Mouse (Mus musculus) bone marrow macrophage, adult 2 months (primary cell): Measurements from ENCODE around the gene Slc7a8.

Experiments used
- CTCF ChIP-seq: IDR thresholded peaks from 2 replicates; pipeline ENCODE4 v1.5.1; 2012; ENCODE audit warnings: low read depth, mild to moderate bottlenecking, low read length, moderate library complexity
- POLR2A ChIP-seq: IDR thresholded peaks from 2 replicates; pipeline ENCODE4 v1.6.1; 2012; ENCODE audit warnings: mild to moderate bottlenecking, low read depth, low read length, borderline replicate concordance

DNA sequence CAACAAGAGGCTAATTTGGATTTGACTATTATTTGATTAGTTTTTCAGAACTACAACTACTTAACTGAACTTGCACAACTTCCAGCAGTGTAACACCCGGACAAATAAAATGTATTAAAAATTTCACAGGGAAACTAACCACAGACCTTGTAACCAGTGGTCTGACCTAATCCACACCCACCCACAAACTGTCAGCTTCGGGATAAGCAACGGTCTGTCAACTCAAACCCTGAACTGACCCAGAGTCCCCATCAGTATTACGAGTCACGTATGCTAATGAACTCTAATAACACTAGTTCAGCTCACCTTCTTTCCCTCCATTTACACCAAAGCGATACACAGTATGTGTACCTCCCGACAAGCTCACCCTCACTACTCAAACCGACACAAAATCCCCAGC, 96.3 kb downstream of the Slc7a8 start:
- TF ChIP-seq POLR2A = no peak
- TF ChIP-seq CTCF = no peak
